Mouse (Mus musculus) G1E (cell line): ENCODE measurements around the gene Cap2.

ENCODE experiments used
- CTCF ChIP-seq: IDR thresholded peaks from 2 replicates; pipeline ENCODE4 v1.5.1; 2012; ENCODE audit warnings: low read depth, low read length, inconsistent platforms, mixed read lengths
- GATA1 ChIP-seq: IDR thresholded peaks from 2 replicates; pipeline ENCODE4 v1.6.1; 2012; ENCODE audit warnings: borderline replicate concordance, low read length, inconsistent platforms, mixed read lengths
- GATA2 ChIP-seq: IDR thresholded peaks from 2 replicates; pipeline ENCODE4 v1.6.1; 2012; ENCODE audit warnings: low read depth, low read length, inconsistent platforms, borderline replicate concordance
- POLR2AphosphoS5 ChIP-seq: IDR thresholded peaks from 2 replicates; pipeline ENCODE4 v1.6.1; 2012; ENCODE audit warnings: low read depth, low read length, inconsistent platforms; ENCODE audit not compliant: insufficient replicate concordance
- TAL1 ChIP-seq: conservative IDR thresholded peaks from 2 replicates; pipeline ENCODE4 v1.6.1; 2012; ENCODE audit warnings: low read depth, low read length, inconsistent platforms, mixed read lengths

- no peak for TF ChIP-seq CTCF
- TF ChIP-seq TAL1: no peak
- no peak for TF ChIP-seq GATA1
- no peak for TF ChIP-seq POLR2AphosphoS5
- no peak for TF ChIP-seq GATA2
These were observed 167.5 kb downstream of the Cap2 start, which contains the start of gene Fam8a1 for GRCm38 (mm10) chr13:46669048-46669619.
